Mouse (Mus musculus): ENCODE results near the gene Olfr1415. TPM values are rescaled to one million over a fixed set of nuclear protein-coding genes. Genes with fewer than 3 reads are reported as not detected.

Gene Olfr1415
- polyA plus RNA-seq (2017; shearing (Covaris generic)), result not detected

GRCm38 (mm10) chr1:92496001-92496400, at the start of gene Olfr1415:
Olfr1415 (minus strand) TSS chr1:92496101.

GRCm38 (mm10) chr1:92518561-92518960, 22.7 kb upstream of the Olfr1415 start, which contains the start of gene Olfr1414:
Olfr1414 (minus strand) TSS chr1:92518661.

GRCm38 (mm10) chr1:92485013-92485412, 10.9 kb downstream of the Olfr1415 start, which contains the start of gene Olfr1416:
Olfr1416 (minus strand) TSS chr1:92485113.

GRCm38 (mm10) chr1:92473165-92474041, 22.5 kb downstream of the Olfr1415 start, which contains the start of gene Ndufa10:
Ndufa10 (minus strand) TSS chr1:92473860.

Other genes with a start within 250 kb of the Olfr1415 start
- 233 TPM for gene Ndufa10, start 22.2 kb downstream of the Olfr1415 start, polyA plus RNA-seq (2017; shearing (Covaris generic))
- not detected for gene Olfr1416, start 11.0 kb downstream of the Olfr1415 start, polyA plus RNA-seq (2017; shearing (Covaris generic))
- gene Olfr1414, start 22.6 kb upstream of the Olfr1415 start, polyA plus RNA-seq (2017; shearing (Covaris generic)), result not detected
- gene Olfr1413, start 75.2 kb upstream of the Olfr1415 start, polyA plus RNA-seq (2017; shearing (Covaris generic)), result not detected
- gene Olfr1412, start 89.7 kb upstream of the Olfr1415 start, polyA plus RNA-seq (2017; shearing (Covaris generic)), result not detected
- gene Olfr1411, start 98.3 kb upstream of the Olfr1415 start, polyA plus RNA-seq (2017; shearing (Covaris generic)), result not detected
- gene Olfr1410, start 109.7 kb upstream of the Olfr1415 start, polyA plus RNA-seq (2017; shearing (Covaris generic)), result not detected
- gene Olfr12, start 121.7 kb upstream of the Olfr1415 start, polyA plus RNA-seq (2017; shearing (Covaris generic)), result not detected
- gene Cops9, start 145.9 kb upstream of the Olfr1415 start, polyA plus RNA-seq (2017; shearing (Covaris generic)), result 197 TPM
- gene Otos, start 152.7 kb upstream of the Olfr1415 start, polyA plus RNA-seq (2017; shearing (Covaris generic)), result 0.75 TPM